Mouse (Mus musculus): Measurements from ENCODE around the gene Zbtb9. TPM values are rescaled to one million over a fixed set of nuclear protein-coding genes. Genes with fewer than 3 reads are reported as not detected.
"Not testable (repeated sequence)": the region's sequence is repeated elsewhere in the genome, so short reads cannot be mapped to it uniquely, and the experiment has no call there.

Gene Zbtb9
- total RNA-seq, 2 experiments from 2014 or later, result 8.0 to 9.6 TPM

DNA sequence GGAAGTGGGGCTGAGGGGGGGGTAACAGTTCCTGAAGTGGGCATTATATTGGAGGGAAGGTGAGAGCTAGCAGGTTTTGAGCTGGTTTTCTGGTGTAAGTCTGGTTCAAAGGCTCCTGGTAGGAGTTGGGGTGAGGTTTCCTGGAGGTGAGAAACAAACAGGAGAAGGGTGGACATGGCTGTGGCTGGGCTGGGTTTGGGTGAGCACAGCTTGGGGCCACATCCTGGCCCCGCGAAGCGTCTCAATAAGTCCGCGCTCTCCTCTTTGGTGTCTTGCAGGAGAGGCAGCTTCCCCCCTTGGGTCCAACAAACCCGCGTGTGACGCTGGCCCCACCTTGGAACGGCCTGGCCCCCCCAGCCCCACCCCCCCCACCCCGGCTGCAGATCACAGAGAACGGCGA is 2.7 kb upstream of the Zbtb9 start:
- DNase-seq (ENCODE audit: low spot score in 2 of 2), result no peak

GRCm38 (mm10) chr17:26971247-26971905 is 1.6 kb upstream of the Zbtb9 start:
- no peak for DNase-seq (ENCODE audit: low spot score in 2 of 2)

GRCm38 (mm10) chr17:26972107-26972506 is 860 bp upstream of the Zbtb9 start:
- DNase-seq (ENCODE audit: low spot score in 2 of 2), result no peak

DNA sequence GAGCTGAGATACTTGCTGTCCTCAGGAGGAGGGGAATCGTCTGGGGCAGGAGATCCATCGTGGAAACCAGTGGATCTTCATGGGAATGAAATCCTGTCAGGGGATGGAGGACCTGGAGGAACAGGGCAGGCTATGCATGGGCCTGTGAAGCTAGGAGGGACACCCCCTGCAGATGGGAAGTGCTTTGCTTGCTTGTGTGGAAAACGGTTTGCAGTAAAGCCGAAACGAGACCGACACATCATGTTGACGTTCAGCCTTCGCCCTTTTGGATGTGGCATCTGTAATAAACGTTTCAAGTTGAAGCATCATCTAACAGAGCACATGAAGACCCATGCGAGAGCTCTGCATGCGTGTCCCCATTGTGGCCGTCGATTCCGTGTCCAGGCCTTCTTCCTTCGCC is 1.6 kb downstream of the Zbtb9 start:
- DNase-seq (ENCODE audit: low spot score in 2 of 2), result no peak

GRCm38 (mm10) chr17:26975415-26975814 is 2.4 kb downstream of the Zbtb9 start:
- DNase-seq (ENCODE audit: low spot score in 2 of 2), result no peak

DNA sequence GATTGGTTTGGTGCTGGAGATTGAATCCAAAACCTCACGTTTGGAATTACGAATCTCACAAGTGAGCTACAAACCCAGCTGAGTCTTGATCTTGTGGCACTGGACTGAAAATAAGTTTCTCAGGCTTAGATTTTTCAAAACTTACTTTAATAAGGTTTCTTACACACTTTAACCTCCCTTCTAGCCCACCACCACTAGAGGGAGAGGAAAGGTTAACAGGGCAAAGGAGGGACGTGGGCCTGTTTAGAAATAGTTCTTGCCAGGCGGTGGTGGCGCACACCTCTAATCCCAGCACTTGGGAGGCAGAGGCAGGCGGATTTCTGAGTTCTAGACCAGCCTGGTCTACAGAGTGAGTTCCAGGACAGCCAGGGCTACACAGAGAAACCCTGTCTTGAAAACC is 4.4 kb downstream of the Zbtb9 start:
- not testable (repeated sequence) for DNase-seq (ENCODE audit: low spot score in 2 of 2)

DNA sequence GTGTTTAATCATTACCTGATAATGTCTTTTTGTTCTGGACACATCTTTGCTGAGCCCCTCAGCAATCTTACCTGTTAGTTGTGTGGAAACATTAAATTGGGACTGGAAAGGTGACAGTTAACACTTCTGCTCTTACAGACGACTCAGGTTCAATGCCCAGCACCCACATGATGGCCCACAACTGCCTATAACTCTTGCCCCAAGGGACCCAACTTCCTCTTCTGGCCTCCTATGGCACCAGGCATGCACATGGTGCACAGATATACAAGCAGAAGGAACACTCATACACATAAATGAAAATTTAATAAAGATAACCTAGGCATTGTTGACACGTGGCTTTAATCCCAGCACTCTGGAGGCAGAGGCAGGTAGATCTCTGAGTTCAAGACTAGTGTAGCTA is 6.5 kb downstream of the Zbtb9 start:
- DNase-seq (ENCODE audit: low spot score in 2 of 2), result no peak

DNA sequence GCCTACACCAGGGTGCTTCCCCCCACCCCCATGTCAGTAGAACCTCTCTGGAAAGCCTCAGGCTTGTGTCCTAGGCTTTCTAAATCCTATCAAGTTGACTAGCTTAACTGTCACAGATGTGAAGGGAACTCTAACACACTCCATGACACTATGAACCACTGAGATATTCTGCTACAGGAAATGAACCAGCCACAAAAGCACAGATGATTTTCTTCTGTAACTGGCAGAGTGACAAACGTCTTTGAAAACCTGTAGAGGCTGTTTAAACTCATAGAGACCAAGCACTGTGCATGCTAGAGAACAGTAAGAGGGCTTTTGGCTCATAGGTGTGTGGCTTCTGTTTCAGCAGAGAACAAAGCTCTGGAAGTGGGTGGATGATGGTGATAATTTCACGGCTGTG is 8.1 kb downstream of the Zbtb9 start:
- no peak for DNase-seq (ENCODE audit: low spot score in 2 of 2)

- no peak for DNase-seq (ENCODE audit: low spot score in 2 of 2)
Measured at GRCm38 (mm10) chr17:26983382-26983781, 10.4 kb downstream of the Zbtb9 start.

GRCm38 (mm10) chr17:26985503-26986179 is 12.7 kb downstream of the Zbtb9 start:
- DNase-seq (ENCODE audit: low spot score in 2 of 2), result no peak

GRCm38 (mm10) chr17:26990521-26990920 is 17.6 kb downstream of the Zbtb9 start:
- no peak for DNase-seq (ENCODE audit: low spot score in 2 of 2)

GRCm38 (mm10) chr17:26994410-26994809 is 21.4 kb downstream of the Zbtb9 start:
- DNase-seq (ENCODE audit: low spot score in 2 of 2), result no peak

DNA sequence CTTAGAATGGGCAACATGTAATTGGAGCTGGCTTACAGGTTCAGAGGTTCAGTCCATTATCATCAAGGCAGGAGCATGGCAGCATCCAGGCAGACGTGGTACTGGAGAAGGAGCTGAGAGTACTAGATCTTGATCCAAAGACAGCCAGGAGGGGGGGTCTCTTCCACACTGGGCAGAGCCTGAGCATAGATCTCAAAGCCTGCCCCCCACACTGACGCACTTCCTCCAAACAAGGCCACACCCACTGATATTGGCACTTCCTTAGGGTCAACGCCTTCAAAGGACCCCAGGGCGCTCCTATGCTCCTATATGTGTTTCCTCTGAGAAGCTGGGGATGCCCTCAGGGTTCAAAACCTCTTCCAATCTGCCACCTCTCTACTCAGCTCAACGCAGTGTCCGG is 22.0 kb downstream of the Zbtb9 start:
- DNase-seq (ENCODE audit: low spot score in 2 of 2), result no peak

DNA sequence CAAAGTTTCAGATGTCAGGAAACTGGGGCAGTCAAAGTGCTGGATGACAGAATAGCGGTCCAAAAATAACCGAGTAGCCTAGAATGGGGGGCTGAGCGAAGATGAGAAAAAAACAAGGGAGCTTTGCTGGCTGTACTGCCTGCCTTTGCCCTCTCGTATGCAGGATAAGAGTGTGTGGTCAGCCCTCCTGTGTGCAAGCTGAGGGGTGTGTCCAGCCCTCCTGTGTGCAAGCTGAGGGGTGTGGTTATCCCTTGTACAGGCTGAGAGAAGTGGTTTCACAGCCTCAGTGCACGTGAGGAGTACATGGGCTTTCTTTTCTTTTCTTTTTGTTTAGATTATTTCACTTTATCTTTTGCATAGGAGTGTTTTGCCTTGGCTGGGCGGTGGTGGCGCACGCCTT is 22.6 kb downstream of the Zbtb9 start:
- no peak for DNase-seq (ENCODE audit: low spot score in 2 of 2)

DNA sequence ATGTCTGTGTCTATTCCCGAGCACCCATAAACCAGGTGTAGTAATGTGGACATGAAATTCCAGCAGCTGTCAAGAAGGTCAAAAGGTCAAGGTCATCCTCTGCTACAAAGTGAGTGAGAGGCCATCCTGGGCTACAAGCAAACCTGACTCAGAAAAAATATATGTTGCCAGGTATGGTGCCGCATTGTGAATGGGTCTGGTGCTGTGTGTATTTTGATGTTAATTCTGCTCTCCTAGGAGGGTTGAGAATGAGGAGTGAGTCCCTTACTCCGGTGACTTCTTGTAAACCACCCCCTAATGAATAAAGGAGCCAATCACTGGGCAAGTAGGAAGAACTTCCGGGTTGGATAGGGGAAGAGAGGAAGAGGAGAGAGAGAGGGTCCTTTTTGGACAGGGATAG is 24.7 kb downstream of the Zbtb9 start:
- no peak for DNase-seq (ENCODE audit: low spot score in 2 of 2)

DNA sequence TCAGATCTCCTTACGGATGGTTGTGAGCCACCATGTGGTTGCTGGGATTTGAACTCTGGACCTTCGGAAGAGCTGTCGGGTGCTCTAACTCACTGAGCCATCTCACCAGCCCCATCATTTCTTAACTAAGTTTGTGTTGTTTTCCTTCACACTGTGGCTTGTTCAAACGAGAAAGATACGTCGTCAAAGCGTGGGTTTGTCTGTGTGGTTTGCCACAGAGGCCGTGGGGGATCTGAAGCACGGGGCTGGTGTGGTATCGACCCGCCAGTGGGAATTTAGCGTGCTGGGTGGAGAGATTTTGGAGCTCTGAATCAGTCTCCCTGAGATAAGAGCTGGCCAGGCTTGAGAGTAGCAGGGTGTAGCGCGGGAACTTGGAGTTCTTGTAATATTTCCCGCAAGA is 25.3 kb downstream of the Zbtb9 start:
- no peak for DNase-seq (ENCODE audit: low spot score in 2 of 2)

DNA sequence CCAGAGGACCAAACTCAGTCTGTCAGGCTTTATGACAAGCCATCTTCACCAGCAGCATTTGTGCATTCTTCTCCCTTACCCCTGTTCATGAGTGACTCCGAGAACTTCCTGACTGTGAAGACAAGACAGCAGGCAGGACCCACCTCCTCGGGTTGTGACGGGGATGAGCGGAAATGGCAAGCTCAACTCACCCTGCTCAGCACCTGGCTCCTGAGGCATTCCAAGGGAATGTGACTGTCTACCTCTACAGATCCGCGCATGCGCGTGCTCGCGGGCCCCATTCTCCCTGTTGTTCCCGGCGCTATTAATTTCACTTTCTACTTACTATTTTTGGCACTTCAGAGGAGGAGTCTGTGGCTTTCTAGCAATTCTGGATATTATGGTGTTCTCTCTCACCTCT is 27.0 kb downstream of the Zbtb9 start:
- DNase-seq (ENCODE audit: low spot score in 2 of 2), result no peak

DNA sequence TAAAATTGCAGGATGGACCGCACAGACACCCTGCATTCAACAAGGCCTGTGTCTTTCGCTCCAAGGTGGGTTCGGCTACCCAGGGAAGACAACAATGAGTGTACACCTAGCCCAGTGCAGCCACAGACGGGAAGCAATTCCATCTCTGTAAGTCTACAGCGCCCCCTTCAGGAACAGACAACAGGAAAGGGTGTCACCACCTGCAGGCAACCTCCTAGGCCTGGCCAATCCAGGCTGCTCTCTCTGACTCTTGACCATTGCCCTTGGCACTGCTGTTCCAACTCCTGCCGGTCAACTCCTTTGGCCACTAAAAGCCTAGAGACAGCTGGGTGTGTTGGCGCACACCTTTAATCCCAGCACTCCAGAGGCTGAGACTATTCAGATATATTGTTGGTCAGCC is 28.2 kb downstream of the Zbtb9 start:
- no peak for DNase-seq (ENCODE audit: low spot score in 2 of 2)

- DNase-seq (ENCODE audit: low spot score in 2 of 2), result no peak
Measured at GRCm38 (mm10) chr17:27001889-27002288, 28.9 kb downstream of the Zbtb9 start.

- peak; percentile 44 to 47 for DNase-seq (ENCODE audit: low spot score in 2 of 2)
Measured at GRCm38 (mm10) chr17:27004431-27004830, 31.5 kb downstream of the Zbtb9 start.

DNA sequence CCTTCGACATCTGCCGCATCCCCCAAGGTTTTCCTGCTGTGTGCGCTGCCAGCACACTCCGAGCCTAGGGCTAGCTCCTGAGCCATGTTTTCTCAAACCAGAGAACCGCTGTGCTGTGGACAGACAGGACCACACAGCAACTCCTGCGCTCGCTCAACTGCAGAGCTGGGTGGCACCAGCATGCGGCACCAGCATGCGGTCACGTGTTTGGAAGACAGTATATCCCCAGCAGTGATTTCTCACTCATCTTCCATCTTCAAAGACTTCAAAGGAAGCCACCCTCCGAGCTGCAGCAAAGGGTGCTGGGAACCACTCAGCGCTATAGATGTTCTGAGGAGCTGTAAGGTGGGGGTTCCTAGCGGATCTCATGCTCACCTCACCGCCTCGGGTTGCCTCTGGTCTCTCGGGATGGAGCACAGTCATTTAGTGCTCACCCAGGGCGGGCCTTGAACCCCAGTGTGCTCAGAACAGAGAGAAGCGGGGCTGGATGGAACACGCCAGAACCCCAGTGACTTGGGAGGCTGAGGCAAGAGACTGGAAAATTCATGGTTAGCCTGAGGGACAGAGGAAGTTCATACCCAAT is 32.0 kb downstream of the Zbtb9 start:
- no peak for DNase-seq (ENCODE audit: low spot score in 2 of 2)

DNA sequence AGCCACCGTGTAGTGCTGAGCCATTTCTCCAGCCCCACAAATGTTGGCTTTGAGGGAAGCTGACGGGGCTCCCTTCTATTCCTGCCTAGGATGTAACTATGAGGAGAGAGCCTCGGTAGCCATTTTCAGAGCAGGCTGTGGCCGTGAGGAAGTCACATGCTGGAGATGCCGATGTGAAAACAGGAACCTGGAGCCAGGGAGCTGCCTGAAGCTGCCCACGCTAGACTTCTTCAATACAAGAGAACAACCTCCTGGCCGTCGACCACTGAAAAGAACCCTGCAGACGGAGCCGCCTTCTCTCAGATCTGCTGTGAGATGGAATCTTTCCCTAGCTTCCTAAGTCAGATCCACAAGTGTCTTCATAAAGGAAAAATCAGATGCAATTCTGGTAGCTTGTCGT is 32.7 kb downstream of the Zbtb9 start:
- no peak for DNase-seq (ENCODE audit: low spot score in 2 of 2)

- DNase-seq (ENCODE audit: low spot score in 2 of 2), result no peak
Measured at GRCm38 (mm10) chr17:27008277-27008676, 35.3 kb downstream of the Zbtb9 start.

Measured in adrenal gland, postnatal 4 days (tissue).